Mouse (Mus musculus) monocyte, adult 5-6 weeks (primary cell): ENCODE data around the gene Ptpn6. TPM values are rescaled to one million over a fixed set of nuclear protein-coding genes. Genes with fewer than 3 reads are reported as not detected.
"Not testable (repeated sequence)": the region's sequence is repeated elsewhere in the genome, so short reads cannot be mapped to it uniquely, and the experiment has no call there.

Source experiments
- ATAC-seq: fragments of 153-309, 156-312 bp; replicated peaks from 2 replicates; pipeline ENCODE4 v1.8.0; 2017; ENCODE audit warnings: mild to moderate bottlenecking; ENCODE audit not compliant: low TSS enrichment, insufficient number of reproducible peaks, severe bottlenecking, poor library complexity, low FRiP score
- total RNA-seq: library from RNA; stranded (forward); fragments of 200-1000, 200-491, 200-594 nt; gene quantifications from 3 replicates; pipeline ENCODE4 v1.2.3, GENCODE M21; 2017

Ptpn6 gene
- total RNA-seq, 1 experiment from 2014 or later, result 1,911 TPM

GRCm38 (mm10) chr6:124708289-124708889 lies 30.1 kb downstream of the Ptpn6 start:
- no peak for ATAC-seq

DNA sequence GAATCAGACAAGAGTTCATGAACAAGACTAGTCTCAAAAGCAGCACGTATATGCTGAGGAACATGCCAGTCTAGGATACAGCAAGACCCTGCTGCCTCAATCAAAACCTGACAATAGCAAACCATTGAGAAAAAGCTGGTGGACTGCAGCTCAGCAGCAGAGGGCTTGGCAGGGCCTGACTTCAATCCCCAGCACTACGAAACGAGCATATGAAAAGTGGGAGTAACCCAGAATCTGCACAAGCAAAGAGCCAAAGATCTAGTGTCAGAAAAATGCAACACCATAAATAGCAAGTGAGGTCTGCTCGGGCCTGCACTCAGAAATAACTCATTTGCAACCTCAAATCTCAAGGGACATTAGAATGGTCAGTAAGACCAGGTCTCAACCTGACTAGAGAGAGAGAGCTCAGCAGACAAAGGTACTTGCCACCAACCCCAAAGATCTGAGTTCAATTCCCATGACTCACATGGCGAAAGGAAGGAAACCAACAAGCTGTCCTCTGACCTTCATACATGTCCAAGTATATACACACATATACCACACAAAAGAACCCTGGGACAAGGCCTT lies 32.4 kb downstream of the Ptpn6 start:
- no peak for ATAC-seq

GRCm38 (mm10) chr6:124704417-124704816 lies 34.1 kb downstream of the Ptpn6 start:
- ATAC-seq, result no peak

DNA sequence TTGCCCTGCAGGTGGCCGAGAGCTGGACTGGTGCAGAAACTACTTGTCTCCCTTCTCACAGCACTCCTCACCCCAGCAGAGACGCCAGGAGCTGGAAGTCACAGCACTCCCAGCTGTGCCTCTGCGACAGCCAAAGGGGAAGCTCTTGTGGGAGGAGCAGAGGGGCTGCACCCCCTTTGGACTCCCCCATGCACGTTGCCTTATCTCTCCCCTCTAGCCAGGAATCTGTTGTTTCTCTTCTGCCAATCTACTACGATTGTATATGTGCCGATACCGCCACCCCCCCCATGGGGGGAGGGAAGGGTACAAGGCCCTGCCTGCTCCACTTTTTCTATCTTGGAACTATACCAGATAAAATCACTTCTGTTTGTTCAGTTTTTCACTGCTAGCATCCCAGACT lies 34.7 kb downstream of the Ptpn6 start:
- ATAC-seq, result no peak

GRCm38 (mm10) chr6:124702784-124703103 lies 35.8 kb downstream of the Ptpn6 start:
- ATAC-seq, result peak; percentile 76

DNA sequence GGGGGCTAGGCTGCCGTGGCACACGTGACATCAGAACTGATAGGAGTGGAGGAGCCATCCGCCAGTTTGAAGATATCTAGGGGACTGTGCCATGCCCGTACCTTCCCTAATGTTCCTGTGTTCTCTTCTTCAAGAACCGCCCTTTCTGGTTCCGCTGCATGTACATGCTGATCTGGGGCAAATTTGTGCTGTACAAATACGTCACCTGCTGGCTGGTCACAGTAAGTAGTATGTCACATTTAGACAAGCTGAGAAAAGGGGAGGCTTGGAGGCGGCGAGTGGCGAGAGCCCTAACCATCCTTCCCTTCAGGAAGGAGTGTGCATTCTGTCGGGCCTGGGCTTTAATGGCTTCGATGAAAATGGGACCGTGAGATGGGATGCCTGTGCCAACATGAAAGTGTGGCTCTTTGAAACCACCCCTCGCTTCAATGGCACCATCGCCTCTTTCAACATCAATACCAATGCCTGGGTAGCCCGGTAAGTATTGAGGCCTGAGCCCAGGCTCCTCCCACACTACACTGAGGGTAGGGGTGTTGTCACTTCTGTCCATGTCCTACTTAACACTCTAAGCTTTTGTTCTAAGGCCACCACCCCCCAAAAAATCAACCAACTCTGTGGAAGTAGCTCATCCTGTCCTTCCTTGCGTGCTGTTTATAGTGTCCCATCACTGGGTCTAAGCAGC lies 36.3 kb downstream of the Ptpn6 start:
- ATAC-seq, result no peak

GRCm38 (mm10) chr6:124701338-124701737 lies 37.2 kb downstream of the Ptpn6 start:
- ATAC-seq, result no peak

DNA sequence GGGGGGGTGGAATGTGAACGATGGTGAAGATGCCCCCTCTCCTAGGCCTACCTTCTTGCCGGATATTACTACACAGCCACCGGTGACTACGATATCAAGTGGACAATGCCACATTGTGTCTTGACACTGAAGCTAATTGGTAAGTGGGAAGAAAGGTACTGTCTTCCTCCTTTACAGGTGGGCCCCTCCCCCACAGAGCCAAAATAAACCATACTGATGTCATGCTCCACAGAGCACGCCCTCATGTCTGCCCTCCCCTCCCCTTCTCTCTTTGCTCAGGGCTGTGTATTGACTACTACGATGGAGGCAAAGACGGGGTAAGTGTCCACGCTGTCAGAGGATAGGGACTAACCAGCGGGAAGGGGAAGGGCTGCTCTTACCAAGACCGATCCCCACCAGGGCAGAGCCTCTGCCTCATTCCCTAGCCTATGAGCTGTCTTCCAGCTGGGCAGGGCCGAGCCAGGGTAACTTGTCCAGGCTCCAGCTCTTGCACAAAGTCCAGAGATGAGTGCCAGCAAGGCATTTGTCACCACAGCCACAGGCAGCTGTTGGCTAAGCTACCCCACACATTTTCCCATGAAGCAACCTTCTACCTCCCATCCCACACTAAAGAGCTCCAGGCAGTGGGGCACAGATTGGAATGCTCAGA lies 38.4 kb downstream of the Ptpn6 start:
- ATAC-seq, result no peak

DNA sequence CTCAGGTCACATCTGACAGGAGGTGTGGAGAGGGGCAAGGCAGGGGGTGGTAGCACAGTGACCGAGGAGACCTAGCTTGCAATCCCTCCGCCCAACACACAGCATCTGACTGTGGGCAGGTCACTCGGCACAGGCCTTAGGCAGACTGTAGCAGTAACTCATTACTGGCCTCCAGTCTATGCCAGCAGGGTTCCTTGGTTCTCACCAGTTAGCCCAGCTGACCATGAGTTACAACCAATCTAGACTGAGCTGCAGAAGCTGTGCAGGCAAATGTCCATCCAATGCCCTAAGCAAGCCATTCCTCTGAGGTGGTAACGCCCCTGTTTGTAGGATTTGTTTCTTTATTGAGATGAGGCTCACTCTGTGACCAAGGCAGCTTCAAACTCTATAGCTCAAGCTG lies 39.1 kb downstream of the Ptpn6 start:
- ATAC-seq, result no peak

- ATAC-seq, result no peak
Observed at GRCm38 (mm10) chr6:124698751-124699150, 39.8 kb downstream of the Ptpn6 start.

- ATAC-seq, result no peak
Observed at GRCm38 (mm10) chr6:124696441-124697150, 41.9 kb downstream of the Ptpn6 start.

DNA sequence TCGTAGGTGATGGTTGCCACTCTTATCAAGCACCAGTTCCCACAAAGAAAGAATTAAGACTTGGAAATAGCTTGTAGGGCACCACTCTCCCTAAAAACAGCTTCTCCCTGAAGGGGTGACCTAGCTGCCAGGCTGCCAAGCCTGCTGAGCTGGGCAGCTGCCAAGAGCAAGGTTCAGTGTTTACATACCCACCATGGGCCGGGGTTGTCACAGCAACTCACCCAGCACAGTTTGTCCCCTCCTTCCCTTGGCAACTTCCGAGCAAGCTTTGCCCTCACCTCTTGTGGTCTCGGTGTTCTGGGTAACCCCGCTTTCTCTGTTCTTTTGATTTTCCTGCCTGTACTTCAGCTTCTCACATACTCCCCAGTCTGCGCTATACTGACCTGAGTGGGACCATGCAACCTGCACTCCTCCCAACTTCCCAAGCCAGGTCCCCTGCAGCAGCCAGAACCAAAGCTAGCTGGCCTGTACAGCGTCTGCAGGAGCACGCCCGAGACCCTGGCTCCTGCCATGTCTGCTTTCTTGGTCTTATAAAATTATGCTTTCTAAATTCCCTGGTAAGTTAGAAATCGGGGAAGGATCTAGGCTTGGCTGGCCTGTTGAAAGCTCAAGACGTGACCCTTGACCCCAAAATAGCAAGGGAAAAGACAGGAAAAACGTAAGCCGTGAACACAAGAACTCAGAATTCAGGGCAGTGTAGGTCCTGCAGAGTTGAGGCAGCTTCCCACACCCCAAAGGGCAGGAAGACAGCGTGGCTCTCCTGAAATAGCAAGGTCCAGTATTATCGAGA lies 44.2 kb downstream of the Ptpn6 start:
- ATAC-seq, result no peak

- no peak for ATAC-seq
Observed at GRCm38 (mm10) chr6:124693243-124693981, 45.1 kb downstream of the Ptpn6 start.

GRCm38 (mm10) chr6:124690517-124690916 lies 48.0 kb downstream of the Ptpn6 start:
- no peak for ATAC-seq

DNA sequence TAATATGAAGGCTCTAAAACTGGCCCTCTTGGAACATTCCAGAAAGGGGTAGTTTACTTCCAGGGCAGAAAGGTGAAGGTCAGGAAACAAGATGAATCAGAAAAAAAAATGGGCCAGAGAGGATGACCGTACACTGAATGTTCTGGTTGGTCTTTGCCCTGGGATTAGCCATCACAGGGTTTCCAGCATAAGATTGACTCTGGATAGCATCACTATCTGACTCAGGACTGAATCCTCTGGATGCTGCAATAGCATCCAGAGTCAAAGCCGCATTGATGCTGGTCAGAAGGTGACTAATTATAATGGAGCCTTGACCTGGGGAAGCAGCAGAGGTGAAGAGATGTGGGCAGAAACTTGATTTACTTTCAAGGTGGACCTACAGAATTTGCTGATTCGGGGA lies 49.5 kb downstream of the Ptpn6 start:
- ATAC-seq, result no peak

GRCm38 (mm10) chr6:124688151-124688758 lies 50.3 kb downstream of the Ptpn6 start:
- ATAC-seq, result peak; percentile 61

DNA sequence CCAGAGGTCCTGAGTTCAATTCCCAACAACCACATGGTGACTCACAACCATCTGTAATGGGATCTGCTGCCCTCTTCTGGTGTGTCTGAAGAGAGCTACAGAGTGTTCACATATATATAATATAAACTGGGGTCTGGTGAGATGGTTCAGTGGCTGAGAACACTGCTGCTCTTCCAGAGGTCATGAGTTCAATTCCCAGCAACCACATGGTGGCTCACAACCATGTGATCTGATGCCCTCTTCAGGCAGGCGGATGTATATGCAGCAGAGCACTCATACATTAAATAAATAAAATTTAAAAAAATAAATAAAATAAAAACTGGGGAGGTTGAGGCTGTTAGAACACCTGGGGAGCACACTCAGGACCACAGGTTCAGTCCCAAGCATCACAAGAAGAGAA lies 51.9 kb downstream of the Ptpn6 start:
- ATAC-seq, result not testable (repeated sequence)
